Mouse (Mus musculus) intestine, postnatal 0 days (tissue): ENCODE measurements around the gene Kcnmb4. TPM values are rescaled to one million over a fixed set of nuclear protein-coding genes. Genes with fewer than 3 reads are reported as not detected.

Experiments used
- ATAC-seq: fragments of 200-750 bp; cut with Nextera tagmentation; 2 replicates; pipeline ENCODE4 v1.8.0; 2017; ENCODE audit warnings: mild to moderate bottlenecking, moderate TSS enrichment, moderate library complexity
- H3K27ac ChIP-seq: fragments of 300-500 bp; sonication (generic); 2 replicates; pipeline ENCODE4 v1.5.1; 2014; ENCODE audit warnings: mild to moderate bottlenecking, low read depth, low read length, moderate library complexity
- H3K27me3 ChIP-seq: fragments of 300-500 bp; sonication (generic); replicated peaks from 2 replicates; pipeline ENCODE4 v1.6.1; 2014; ENCODE audit warnings: low read length, mixed read lengths; ENCODE audit not compliant: control insufficient read depth, insufficient read depth
- H3K36me3 ChIP-seq: fragments of 300-500 bp; sonication (generic); 2 replicates; pipeline ENCODE4 v1.6.1; 2014; ENCODE audit warnings: mild to moderate bottlenecking, moderate library complexity; ENCODE audit not compliant: control insufficient read depth, insufficient read depth
- H3K4me1 ChIP-seq: fragments of 300-500 bp; sonication (generic); replicated peaks from 2 replicates; pipeline ENCODE4 v1.6.1; 2014; ENCODE audit warnings: antibody characterized with exemption, low read length, mixed read lengths; ENCODE audit not compliant: control insufficient read depth, insufficient read depth
- H3K4me2 ChIP-seq: fragments of 300-500 bp; sonication (generic); replicated peaks from 2 replicates; pipeline ENCODE4 v1.6.1; 2014; ENCODE audit warnings: low read depth, mild to moderate bottlenecking, moderate library complexity
- H3K4me3 ChIP-seq: fragments of 300-500 bp; sonication (generic); 2 replicates; pipeline ENCODE4 v1.5.1; 2014; ENCODE audit warnings: low read depth, low read length
- H3K9ac ChIP-seq: fragments of 300-500 bp; sonication (generic); 2 replicates; pipeline ENCODE4 v1.6.1; 2014; ENCODE audit warnings: mild to moderate bottlenecking, low read depth, low read length
- H3K9me3 ChIP-seq: fragments of 300-500 bp; sonication (generic); 2 replicates; pipeline ENCODE4 v1.6.1; 2016; ENCODE audit warnings: mixed run types; ENCODE audit not compliant: control insufficient read depth
- CTCF ChIP-seq: sonication (generic); IDR thresholded peaks from 2 replicates; pipeline ENCODE4 v1.5.1; 2016; ENCODE audit warnings: low read depth, mild to moderate bottlenecking, control low read depth, antibody characterized with exemption, moderate library complexity
- WGBS: fragments of 180-500 bp; shearing (Covaris S2); extraction: QIAGEN DNeasy Blood & Tissue Kit; methylation state at CpG from one replicate; pipeline ENCODE4 v1.1.7; 2014; 5-methylcytosine and 5-hydroxymethylcytosine counted together
- polyA plus RNA-seq: library from polyadenylated mRNA; unstranded; fragments of >200 nt; fragmentation: Nextera tagmentation; extraction: Ambion mirVana; gene quantifications from 2 replicates; pipeline ENCODE4 v1.2.1, GENCODE M21; 2015

The Kcnmb4 gene
- polyA plus RNA-seq, 1 experiment from 2014 or later = 1.7 TPM

GRCm38 (mm10) chr10:116461443-116461842, 12.2 kb downstream of the Kcnmb4 start:
- H3K4me1 ChIP-seq = no peaks in the 10 kb centered on the region
- H3K9ac ChIP-seq = no peak overlapping the region
- no peak for ATAC-seq
- H3K4me3 ChIP-seq = no peak overlapping the region
- H3K4me2 ChIP-seq = no peak overlapping the region
- no peak for TF ChIP-seq CTCF
- 94% methylated on average over 9 of the region's 9 CpGs for WGBS
- H3K36me3 ChIP-seq = no peaks in the 10 kb centered on the region
- no peak overlapping the region for H3K27ac ChIP-seq
- no peaks in the 10 kb centered on the region for H3K9me3 ChIP-seq
- no peaks in the 10 kb centered on the region for H3K27me3 ChIP-seq

- H3K27ac ChIP-seq = no peak overlapping the region
- no peak overlapping the region for H3K4me3 ChIP-seq
- no peaks in the 10 kb centered on the region for H3K36me3 ChIP-seq
- no peak for ATAC-seq
- H3K9me3 ChIP-seq = no peaks in the 10 kb centered on the region
- H3K4me2 ChIP-seq = no peak overlapping the region
- no peak for TF ChIP-seq CTCF
- H3K9ac ChIP-seq = no peak overlapping the region
- 91% methylated on average over 9 of the region's 9 CpGs for WGBS
- no peaks in the 10 kb centered on the region for H3K27me3 ChIP-seq
- no peaks in the 10 kb centered on the region for H3K4me1 ChIP-seq
These were observed 14.9 kb downstream of the Kcnmb4 start for GRCm38 (mm10) chr10:116458786-116459185.

- no peak; the same call in 1 of the 2 replicates for TF ChIP-seq CTCF
- no peak overlapping the region for H3K4me2 ChIP-seq
- H3K9me3 ChIP-seq = no peaks in the 10 kb centered on the region
- no peak for ATAC-seq
- H3K27me3 ChIP-seq = no peaks in the 10 kb centered on the region
- H3K9ac ChIP-seq = no peak overlapping the region
- H3K27ac ChIP-seq = no peak overlapping the region
- no peaks in the 10 kb centered on the region for H3K4me1 ChIP-seq
- 96% methylated on average over 7 of the region's 7 CpGs for WGBS
- no peaks in the 10 kb centered on the region for H3K36me3 ChIP-seq
- no peak overlapping the region for H3K4me3 ChIP-seq
These were observed 20.9 kb downstream of the Kcnmb4 start for GRCm38 (mm10) chr10:116452771-116453170.

- Histone ChIP-seq H3K4me2 (no peak overlapping the region), H3K9ac (no peak overlapping the region), H3K36me3 (no peaks in the 10 kb centered on the region), H3K27ac (no peak overlapping the region), H3K4me1 (no peaks in the 10 kb centered on the region), H3K4me3 (no peak overlapping the region), H3K9me3 (no peaks in the 10 kb centered on the region), H3K27me3 (no peaks in the 10 kb centered on the region)
- no peak for ATAC-seq
- 60% methylated on average over 9 of the region's 9 CpGs for WGBS
- no peak for TF ChIP-seq CTCF
These were observed 23.1 kb downstream of the Kcnmb4 start for GRCm38 (mm10) chr10:116450621-116451020.

GRCm38 (mm10) chr10:116448166-116448565, 25.5 kb downstream of the Kcnmb4 start:
- Histone ChIP-seq H3K36me3 (no peaks in the 10 kb centered on the region), H3K9ac (no peak overlapping the region), H3K27me3 (no peaks in the 10 kb centered on the region), H3K4me2 (no peak overlapping the region), H3K9me3 (no peaks in the 10 kb centered on the region), H3K27ac (no peak overlapping the region), H3K4me1 (no peaks in the 10 kb centered on the region), H3K4me3 (no peak overlapping the region)
- no peak for ATAC-seq
- no peak for TF ChIP-seq CTCF
- 93% methylated on average over 12 of the region's 12 CpGs for WGBS

GRCm38 (mm10) chr10:116447176-116447575, 26.5 kb downstream of the Kcnmb4 start:
- Histone ChIP-seq H3K4me1 (no peaks in the 10 kb centered on the region), H3K36me3 (no peaks in the 10 kb centered on the region), H3K27ac (no peak overlapping the region), H3K4me2 (no peak overlapping the region), H3K9me3 (no peaks in the 10 kb centered on the region), H3K27me3 (no peaks in the 10 kb centered on the region), H3K9ac (no peak overlapping the region), H3K4me3 (no peak overlapping the region)
- 85% methylated on average over 9 of the region's 9 CpGs for WGBS
- TF ChIP-seq CTCF = no peak
- ATAC-seq = no peak

- Histone ChIP-seq H3K27ac (no peak overlapping the region), H3K4me2 (no peak overlapping the region), H3K4me3 (no peak overlapping the region), H3K9ac (no peak overlapping the region), H3K9me3 (no peaks in the 10 kb centered on the region), H3K27me3 (no peaks in the 10 kb centered on the region), H3K36me3 (no peaks in the 10 kb centered on the region), H3K4me1 (no peaks in the 10 kb centered on the region)
- no peak for TF ChIP-seq CTCF
- WGBS = 84% methylated on average over 12 of the region's 12 CpGs
- ATAC-seq = no peak
These were observed 27.6 kb downstream of the Kcnmb4 start for GRCm38 (mm10) chr10:116446040-116446439.
